Mouse (Mus musculus): ENCODE results near the gene Camta1.

Gene Camta1

GRCm38 (mm10) chr4:151688206-151688605, 173.5 kb downstream of the Camta1 start:
- DNase-seq (ENCODE audit: low read depth, low spot score), result no peak

DNA sequence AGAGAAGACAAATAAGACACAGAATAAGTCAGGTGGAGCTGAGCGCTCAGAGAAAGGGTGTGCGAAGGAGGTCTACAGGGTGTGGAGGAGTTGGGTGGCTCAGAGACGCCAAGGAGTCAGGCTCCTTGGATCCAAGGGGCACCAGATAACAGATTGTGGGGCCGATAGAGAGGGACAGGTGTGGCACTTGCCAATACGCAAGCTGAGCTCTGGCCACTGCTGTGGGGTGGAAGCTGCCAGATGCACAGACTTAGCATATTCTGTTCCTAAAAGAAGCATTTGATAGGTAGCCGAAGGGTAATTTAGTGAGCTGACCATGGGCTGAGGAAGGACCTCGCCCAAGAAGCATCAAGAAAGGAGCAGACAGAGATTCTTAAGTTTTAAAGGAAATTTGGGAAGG, 177.1 kb downstream of the Camta1 start:
- DNase-seq (ENCODE audit: low read depth, low spot score), result no peak

DNA sequence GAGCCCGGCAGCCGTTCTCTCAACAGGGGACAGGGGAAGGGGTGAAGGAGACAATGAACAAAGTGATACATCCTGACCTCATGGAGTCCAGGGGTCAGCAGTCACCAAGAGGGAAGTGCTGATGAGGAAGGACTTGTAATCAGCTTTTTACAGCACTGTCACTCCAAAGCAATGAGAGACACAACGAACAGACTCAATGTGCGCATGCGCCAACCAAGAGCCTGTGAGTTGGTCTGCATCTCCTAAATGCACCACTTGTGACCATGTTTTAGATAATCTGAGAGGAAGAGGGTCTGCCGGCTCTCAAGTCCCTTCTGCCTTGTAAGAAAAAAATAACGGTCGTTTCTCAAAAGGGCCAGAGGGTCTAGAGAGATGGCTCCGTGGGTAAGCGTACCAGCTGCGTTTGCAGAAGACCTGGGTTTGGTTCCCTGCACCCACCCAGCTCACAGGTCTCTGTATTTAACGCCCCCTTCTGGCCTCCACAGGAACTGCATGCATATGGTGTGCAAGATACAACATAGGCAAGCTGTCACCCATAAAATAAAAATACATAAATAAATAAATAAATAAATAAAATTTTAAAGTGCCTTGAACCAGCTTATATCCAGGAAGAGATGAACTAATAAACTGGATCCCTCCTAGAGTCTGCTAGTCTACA, 178.7 kb downstream of the Camta1 start:
- DNase-seq (ENCODE audit: low read depth, low spot score), result no peak

DNA sequence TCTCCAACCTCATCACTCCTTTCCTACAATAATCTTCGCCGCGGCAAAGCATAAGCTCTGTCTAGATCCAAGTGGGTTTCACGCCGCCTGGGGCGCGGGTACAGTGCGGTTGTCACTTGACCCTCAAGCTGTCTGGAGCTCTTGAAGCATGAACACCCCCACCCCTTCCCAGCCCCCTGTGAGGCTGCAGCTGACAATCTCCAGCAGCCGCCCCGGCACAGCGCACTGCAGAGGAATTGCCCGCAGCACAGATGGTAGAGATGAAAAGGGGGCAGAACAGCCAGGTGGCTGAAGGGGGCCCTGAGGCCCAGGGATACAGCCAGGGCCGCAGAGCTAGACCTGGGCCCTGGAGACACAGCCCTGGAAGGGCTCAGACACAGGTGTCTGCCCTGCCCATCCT, 189.2 kb downstream of the Camta1 start:
- no peak for DNase-seq (ENCODE audit: low read depth, low spot score)

GRCm38 (mm10) chr4:151666411-151666901, 195.2 kb downstream of the Camta1 start:
- no peak for DNase-seq (ENCODE audit: low read depth, low spot score)

DNA sequence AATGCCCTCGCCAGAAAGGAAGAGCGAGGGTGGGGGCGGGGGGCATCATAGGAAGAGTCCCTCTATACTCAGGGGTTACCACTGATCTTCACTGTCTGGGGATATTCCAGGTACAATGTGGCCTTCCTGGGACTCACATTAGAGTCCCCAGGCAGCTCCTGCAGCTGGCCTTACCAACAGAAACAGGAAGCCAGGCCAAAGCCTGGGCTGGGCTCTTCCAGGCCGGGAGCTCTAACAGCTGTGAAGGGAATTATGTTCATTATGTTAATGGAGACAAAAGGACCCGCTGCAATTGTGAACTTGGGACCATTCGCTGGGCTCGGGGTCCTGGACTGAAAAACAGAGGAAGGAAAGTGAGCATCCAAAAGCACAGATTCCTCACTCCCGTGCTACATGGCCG, 200.2 kb downstream of the Camta1 start:
- DNase-seq (ENCODE audit: low read depth, low spot score), result no peak

GRCm38 (mm10) chr4:151656427-151656826, 205.2 kb downstream of the Camta1 start:
- DNase-seq (ENCODE audit: low read depth, low spot score), result no peak

DNA sequence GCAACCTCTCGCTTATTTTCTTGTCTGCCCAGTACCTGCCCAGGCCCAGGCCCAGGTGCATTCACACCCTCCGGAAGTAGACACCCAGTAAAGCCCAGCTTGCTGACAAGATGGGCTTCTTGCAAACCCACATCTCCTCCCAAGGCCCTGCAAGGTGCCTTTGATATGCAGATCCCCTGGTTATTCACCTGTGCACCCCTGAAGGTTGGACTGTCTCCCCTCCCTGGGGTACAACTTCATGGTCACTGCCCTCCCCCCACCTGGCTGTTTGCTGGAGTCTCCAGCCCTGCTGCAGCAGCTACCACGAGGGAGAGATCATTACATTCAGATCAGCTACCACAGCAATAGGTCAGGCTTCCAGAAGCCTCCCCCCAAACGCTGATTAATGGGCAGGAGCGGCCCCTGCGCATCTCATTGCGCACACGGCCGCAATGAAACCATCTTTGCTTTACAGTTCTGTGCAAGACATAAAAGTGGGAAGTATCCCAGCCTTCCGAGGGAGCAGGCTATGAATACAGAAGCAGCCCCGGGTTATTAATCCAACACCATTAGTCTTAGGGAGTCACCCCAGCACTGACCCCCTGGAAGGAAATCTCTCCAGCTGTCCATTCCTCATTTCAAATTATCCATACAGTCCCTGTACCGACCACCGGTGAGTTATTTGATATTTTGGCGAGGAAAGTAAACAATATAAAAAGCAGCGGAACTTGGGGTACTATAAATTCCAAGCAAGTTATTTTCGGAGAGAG, 205.9 kb downstream of the Camta1 start:
- DNase-seq (ENCODE audit: low read depth, low spot score), result no peak

- no peak for DNase-seq (ENCODE audit: low read depth, low spot score)
Measured at GRCm38 (mm10) chr4:151655227-151655626, 206.4 kb downstream of the Camta1 start.

- DNase-seq (ENCODE audit: low read depth, low spot score), result peak; percentile 20
Measured at GRCm38 (mm10) chr4:151642418-151642817, 219.3 kb downstream of the Camta1 start.

DNA sequence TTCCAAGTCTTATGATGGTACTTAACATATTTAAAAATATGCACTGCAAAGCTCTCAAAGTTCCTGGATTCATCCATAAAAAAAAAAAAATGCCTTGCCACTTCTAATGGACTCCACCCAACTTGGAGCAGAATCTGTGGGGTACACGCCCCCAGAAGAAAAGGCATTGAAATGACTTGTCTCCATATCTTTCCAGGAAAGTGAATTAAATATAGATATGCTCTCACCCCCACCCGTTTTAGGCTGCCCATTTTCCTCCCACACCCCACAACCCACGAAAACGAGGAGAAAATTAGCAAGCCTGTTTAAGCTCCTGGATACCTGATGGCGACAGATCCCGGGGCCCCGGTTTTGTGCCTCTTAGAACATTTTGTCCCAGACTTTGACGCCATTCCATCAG, 220.7 kb downstream of the Camta1 start:
- no peak for DNase-seq (ENCODE audit: low read depth, low spot score)

DNA sequence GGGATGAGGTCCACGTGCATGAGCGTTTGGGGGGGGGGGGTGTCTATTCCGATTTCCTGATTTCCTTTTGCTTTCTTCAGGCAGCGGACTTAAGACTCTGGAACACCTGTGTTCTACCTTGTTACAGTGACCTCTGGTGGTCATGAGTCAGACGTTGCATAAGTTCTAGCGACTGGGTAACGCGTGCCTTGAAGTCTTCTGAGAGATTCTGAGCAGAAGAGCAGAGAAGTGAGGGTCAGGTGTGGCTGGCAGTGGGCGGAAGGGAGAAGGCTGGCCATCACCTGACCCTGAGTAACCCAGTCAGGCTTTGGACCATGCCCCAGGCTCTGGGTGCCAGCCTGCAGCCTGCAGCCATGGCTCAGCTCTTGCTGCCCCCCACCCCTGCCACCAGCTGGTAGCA, 222.7 kb downstream of the Camta1 start:
- peak; percentile 19 for DNase-seq (ENCODE audit: low read depth, low spot score)

DNA sequence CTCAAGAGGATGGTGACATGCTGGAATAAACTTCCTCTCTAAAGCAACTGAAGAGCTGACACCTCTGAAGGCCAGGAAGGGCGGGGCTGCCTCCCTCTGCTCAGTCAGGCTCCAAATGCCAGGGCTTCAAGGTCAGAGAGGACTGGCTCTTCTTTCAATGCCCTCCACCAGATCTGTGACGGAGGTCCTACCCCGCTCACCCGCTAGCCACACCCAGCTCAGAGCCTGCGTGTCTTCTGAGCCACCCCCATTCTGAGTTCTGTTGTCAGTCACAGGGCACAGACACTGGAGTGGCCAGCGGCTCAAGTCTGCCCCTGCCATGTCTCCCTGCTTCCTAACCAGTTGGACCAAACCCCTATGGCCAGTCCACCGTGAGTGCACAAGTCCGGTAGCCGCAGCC, 224.3 kb downstream of the Camta1 start:
- no peak for DNase-seq (ENCODE audit: low read depth, low spot score)

DNA sequence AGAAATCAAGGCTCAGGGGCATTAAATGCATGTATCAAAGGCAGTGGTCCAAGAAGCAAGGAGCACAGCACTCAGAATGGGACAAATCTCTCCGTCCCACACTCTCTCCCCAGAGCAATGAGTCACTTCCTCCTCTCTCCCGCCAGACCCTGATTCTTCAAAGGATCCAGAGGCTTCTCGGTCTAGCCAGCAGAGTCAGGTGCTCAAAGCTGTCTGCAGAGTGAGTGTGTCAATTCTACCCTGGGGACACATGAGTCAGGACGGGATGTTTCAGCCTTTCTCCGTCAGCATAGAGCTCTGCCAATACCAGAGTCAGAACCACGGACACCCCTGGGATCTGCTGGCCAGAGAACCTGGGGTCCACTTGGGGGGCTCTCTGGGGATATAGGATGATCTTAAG, 226.9 kb downstream of the Camta1 start:
- peak; percentile 92 for DNase-seq (ENCODE audit: low read depth, low spot score)

DNA sequence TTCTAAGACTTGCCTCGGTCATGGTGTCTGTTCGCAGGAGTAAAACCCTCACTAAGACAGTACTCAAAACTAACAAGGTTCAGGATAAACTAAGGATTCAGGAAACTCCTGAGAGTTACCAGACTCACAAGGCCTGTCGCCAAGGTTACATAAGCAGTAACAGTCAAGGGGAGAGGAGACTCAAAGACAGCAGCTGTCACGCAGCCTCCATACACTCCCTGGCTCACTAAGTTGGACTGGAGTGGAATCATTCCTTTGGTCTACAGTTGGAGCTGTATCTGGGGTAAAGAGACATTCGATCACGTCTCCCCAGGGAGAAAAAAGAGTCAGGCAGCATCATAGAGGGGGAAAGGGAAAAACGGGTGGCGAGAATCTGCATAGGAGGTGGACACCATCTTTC, 227.9 kb downstream of the Camta1 start:
- DNase-seq (ENCODE audit: low read depth, low spot score), result no peak

DNA sequence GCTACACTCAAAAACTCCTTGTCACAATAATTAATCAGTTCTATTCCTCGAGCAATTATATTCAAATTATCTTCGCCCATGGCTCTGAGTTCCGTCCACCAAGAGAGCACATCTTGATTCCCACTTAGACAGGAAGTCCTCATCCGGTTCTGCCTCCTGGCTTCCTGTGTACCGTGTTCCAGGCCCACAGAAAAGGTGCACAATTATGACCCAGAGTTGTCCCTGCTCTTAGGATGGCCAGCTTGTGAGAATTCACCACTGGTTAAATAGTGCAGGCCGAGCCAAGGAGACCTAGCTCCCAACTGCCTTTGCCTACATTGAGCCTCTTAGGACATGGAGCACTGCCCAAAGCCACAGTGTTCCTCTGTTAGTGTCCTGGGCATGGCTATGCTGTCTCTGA, 229.4 kb downstream of the Camta1 start:
- DNase-seq (ENCODE audit: low read depth, low spot score), result no peak

DNA sequence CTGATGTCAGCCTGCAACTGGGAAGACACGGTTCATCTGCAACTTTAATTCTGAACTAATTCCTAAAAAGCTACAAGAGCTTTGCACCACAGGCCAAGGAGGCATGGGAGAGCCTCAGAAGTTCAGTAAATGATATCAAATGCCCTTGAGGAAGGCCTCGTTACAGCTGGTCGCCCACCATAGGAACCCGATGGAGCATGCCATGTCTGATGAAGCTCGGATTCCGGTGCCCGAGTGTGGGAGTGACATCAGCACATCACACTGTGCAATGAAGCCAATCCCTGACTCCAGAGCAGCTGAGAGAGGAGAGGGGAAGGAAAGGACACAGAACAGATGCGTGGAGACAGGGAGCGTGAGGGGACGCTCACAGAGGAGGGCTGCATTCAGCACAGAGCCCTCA, 231.0 kb downstream of the Camta1 start:
- no peak for DNase-seq (ENCODE audit: low read depth, low spot score)

GRCm38 (mm10) chr4:151630231-151630630, 231.4 kb downstream of the Camta1 start:
- no peak for DNase-seq (ENCODE audit: low read depth, low spot score)

DNA sequence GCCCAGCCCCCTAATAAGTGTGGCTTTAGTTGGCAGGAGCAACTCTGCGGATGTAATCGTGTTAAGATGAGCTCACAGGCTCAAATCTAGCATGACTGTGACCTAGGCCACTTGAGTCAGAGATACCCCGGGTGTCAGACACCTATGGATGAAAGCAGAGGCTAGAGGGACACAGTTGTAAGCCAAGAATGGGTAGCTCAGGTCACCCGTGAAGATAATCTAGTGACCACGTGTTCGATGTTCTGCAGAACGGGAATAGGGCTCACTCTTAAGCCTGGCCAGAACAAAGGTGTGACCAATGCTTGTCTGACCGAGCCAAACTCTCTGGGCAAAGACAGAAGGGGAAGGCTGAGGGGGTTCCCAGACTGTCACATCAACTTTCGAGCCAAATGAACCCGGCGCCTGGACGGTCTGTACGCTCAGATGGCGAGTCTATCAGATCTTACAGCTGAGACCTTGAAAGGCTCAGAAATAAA, 242.1 kb downstream of the Camta1 start:
- DNase-seq (ENCODE audit: low read depth, low spot score), result no peak

GRCm38 (mm10) chr4:151618420-151619310, 243.0 kb downstream of the Camta1 start:
- peak; percentile 55 for DNase-seq (ENCODE audit: low read depth, low spot score)

DNA sequence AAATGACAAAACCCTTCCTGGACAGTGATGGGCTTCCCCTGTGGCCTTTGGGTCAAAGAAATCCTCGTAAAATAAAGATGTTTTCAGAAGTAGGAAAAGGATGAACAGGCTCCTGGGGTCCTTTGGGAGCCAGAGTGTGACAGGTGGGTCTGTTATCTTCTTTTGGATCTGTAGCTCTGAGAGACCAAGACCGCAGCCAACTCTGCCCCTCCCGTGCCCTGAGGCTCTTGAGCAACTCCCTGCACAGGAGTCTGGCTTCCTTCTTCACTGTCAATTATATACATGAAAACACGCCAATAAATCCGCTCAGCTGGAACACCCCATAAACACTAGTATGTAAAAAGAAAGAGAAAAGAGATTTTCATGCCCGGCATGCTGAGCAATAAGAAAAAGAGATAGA, 250.1 kb downstream of the Camta1 start:
- DNase-seq (ENCODE audit: low read depth, low spot score), result no peak

- peak; percentile 64 for DNase-seq (ENCODE audit: low read depth, low spot score)
Measured at GRCm38 (mm10) chr4:151610266-151610665, 251.4 kb downstream of the Camta1 start.

Data from 3T3-L1 (cell line).